Mouse (Mus musculus): Measurements from ENCODE around the gene Zfp654. TPM values are rescaled to one million over a fixed set of nuclear protein-coding genes. Genes with fewer than 3 reads are reported as not detected.
A peak's percentile ranks its signal among the peaks of the same experiment; 100 is the strongest.

Gene Zfp654
- total RNA-seq, 4 experiments from 2014 or later: 8.8 to 10.0 (median 9.6) TPM

GRCm38 (mm10) chr16:64852891-64853290, 1.4 kb upstream of the Zfp654 start:
- no peak for DNase-seq (ENCODE audit: low spot score)

DNA sequence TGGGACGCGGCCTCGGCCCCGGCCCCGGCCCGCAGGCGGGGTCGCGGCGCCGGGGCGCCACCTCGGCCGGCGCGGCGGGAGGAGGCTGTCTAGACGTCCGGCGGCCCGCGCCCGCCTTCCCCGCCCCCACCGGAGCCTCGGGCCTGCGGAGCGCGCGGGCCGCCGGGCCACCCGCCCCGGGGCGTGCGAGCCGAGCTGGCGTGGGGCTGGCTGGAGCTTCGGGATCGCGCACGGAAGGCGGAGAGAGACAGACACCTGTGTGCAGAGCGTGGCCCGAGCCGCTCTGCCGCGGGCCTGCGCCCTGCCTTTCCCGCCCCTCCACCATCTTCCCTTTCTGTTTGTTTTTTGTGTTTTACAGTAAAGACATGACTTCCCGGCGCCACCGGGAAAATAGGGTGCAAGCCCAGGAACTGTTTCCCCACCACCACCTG, 1.0 kb upstream of the Zfp654 start:
- DNase-seq (ENCODE audit: low spot score): no peak

DNA sequence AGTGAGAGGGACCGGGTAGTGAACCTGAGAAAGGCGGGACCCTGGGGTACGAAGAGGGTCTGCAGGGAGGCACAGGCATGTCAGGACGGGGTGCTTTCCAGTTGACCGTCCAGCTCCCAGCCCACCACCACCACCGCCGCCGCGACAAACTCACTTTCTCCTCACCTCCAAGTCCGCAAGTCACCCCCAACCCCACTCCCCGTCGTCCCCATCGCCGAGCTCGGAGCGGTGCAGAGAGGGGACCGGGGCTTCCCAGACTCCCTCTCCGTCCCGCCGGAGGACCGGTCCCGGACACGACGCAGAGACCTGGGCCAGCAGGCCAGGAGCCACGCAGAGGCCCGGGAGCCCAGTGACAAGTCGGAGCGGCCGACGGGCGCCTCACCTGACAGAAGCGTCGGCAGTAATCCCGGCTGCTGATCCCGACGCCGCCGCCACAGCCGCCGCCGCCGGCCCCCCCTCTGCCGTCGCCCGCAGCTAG, 328 bp downstream of the Zfp654 start:
- peak; percentile 38 for DNase-seq (ENCODE audit: low spot score)

- DNase-seq (ENCODE audit: low spot score): no peak
Measured at GRCm38 (mm10) chr16:64850287-64851084, 966 bp downstream of the Zfp654 start.

DNA sequence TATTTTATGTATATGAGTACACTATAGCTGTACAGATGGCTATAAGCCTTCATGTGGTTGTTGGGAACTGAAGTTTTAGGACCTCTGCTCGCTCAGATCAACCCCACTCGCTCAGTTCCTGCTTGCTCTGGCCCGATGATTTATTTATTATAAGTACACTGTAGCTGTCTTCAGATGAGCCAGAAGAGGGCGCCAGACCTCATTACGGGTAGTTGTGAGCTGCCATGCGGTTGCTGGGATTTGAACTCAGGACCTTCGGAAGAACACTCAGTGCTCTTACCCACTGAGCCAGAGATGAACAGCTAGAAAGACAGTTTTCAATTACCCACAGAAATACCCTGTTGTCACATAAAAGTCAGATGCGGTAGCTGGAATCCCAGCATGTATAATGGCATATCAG, 5.5 kb downstream of the Zfp654 start:
- DNase-seq (ENCODE audit: low spot score): no peak

GRCm38 (mm10) chr16:64842374-64842729, 9.1 kb downstream of the Zfp654 start:
- DNase-seq (ENCODE audit: low spot score): no peak

DNA sequence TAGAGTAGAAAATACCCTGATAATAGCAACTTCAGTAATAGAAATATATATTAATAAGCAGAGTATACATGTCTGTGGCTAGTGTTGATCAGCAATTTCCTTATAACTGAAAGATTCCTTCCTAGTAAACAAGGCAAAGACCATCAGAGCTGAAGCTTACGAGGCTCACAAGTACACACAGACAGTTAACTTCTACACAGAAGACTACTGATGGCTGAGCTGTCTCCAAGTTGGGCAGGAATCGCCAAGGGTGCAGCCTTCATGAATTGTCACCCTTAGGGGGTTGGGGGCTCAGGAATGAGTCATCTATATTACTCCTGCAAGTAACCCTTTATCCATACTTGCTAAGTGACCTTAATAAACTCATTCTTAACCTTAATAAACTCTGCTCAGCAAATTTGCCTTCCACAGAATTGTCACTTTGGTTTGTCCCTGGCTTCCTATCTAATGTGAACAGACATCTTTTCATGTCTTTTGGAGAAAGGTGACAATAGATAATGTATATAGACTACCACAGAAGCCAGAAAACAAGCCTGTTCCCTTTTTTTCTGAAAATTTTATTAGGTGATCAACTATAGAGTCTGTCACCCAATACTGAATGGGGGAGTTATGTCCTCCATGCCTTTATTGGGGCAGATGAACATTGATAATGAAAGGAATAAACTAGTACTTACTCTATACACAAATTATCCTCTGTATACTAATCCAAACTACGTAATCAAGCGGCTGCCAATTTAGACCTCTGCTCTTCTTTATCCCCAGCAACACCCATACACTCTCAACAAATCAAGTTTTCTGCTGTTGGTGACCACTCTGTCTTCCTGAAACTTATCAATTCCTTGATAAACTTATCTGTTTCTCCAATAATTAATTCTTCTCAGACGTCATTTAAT, 9.7 kb downstream of the Zfp654 start:
- DNase-seq (ENCODE audit: low spot score): no peak

DNA sequence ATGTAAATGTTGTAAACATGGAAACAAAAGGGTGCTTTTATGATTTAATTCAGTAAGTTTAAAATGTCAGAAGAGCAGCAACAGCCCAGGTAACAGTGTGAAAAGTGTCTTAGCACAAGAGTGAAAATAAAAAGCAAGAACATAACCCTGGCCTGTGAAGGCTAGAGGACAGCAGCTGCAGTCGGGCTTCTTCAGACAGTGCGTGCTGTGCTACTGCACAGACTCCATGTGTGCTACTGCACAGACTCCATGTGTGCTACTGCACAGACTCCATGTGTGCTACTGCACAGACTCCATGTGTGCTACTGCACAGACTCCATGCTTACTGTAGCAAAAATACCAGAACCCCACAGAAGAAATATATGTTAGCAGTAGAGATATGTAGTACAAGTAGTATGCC, 14.7 kb downstream of the Zfp654 start:
- DNase-seq (ENCODE audit: low spot score): no peak

DNA sequence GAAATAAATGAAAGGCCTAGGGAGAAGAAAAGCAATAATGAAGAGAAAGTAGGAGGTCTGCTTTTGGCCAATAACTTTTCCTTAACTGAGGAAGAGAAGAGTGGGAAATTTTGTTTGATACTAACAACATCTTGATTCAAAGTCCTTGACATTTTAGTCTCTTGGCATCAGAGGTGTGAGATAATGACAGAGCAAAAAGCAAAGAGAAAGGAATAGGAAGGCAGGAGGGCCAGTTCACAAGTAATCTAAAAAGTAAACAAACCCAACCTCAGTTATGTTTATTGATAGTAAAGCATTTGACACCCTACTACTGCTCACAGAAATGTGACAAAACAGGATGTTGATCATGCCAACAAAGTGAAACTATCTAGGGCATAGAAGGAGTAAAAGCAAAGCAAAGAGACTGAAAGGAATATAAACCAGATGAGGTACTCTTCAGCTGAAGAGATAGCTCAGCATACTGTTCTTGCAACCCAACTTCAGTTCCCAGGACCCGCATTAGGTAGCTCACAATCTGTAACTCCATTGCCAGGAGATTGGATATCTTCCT, 15.4 kb downstream of the Zfp654 start:
- DNase-seq (ENCODE audit: low spot score): no peak

GRCm38 (mm10) chr16:64830291-64830690, 21.2 kb downstream of the Zfp654 start:
- no peak for DNase-seq (ENCODE audit: low spot score)

DNA sequence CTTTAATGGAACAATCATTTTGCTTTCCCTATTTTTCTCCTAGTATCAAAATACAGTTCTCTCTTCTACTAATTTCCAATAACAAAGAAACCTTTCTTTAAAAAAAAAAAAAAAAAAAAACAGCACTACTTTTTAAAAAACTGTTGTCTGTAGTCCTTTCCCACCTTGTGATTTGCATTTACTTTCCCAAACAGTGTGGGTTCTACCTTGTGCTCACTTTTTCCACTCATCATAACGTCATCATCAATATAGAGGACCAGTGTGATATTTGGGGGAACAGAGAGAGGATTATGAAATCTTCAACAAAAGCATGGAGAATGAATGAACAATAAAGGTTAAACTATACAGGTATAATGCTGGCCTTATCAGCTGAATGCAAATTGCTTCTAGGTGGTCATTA, 27.0 kb downstream of the Zfp654 start:
- no peak for DNase-seq (ENCODE audit: low spot score)

GRCm38 (mm10) chr16:64823890-64824289, 27.6 kb downstream of the Zfp654 start:
- DNase-seq (ENCODE audit: low spot score): no peak

DNA sequence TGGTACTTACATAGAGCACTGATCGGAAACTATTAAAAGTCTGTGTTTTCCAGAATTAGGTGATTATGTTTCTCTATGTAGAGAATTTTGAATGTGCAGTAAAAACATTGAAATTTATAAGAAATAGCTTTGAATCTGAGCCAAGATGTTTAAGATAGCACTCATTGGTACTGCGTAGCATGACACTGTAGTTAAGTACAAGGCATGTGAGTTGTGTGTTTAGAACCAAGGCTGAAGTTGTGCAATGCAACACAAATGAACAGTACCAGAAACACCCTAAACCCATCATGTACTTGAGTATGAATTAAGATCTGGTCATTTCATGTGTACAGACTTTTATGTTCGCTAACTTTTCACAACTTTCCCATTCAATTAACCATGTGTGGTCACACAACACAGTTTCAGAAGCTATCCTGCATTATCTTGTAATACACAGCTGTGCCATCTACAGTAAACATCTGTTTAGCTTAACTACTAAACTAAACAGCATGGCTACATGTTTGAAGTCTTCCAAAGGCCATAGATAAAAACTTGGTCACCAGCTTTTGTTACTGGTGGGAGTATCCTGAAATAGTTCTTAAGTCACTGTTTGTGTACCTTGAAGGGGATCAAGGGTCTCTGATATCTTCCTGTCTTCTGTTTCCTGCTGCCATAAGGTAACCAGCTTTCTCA, 34.2 kb downstream of the Zfp654 start:
- no peak for DNase-seq (ENCODE audit: low spot score)

DNA sequence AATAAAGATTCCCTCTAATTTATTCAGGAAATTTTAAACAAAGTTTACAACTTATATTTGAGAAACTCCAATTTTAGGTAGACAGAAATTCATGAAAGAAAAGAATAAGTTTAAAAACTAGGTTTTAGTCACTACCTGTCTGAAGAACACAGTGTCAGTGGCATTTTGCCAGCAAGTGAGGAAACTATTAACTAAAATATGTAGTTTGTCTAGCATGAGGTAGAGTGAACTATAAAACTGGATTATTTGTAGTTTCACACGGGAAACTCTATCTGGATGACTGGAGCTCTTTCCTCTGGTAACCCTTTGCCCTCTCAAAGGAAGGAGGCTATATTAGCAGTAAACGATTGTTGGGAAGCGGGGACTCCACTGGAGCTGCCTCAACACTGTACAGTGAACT, 48.4 kb downstream of the Zfp654 start:
- no peak for DNase-seq (ENCODE audit: low spot score)

GRCm38 (mm10) chr16:64801638-64802037, 49.8 kb downstream of the Zfp654 start:
- no peak for DNase-seq (ENCODE audit: low spot score)

- no peak for DNase-seq (ENCODE audit: low spot score)
Measured at GRCm38 (mm10) chr16:64800393-64800792, 51.1 kb downstream of the Zfp654 start.

DNA sequence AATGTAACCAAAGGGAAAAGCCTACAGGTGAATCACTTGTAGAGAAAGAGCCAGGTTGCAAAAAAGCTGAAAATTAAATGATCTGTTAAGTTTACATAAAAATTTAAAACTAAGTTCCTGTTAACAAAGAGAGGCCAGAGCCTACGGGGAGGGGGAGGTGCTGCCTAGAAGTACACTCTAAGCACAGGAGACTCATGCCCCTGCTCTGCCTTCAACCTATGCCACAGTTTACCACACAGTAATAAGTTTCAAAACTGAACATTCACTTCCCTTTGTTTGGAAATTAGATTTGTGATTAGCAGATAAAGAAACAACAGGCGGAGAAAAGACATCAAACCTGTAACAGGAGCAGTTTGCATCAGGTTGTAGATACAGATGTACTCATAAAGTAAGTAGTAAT, 56.6 kb downstream of the Zfp654 start:
- no peak for DNase-seq (ENCODE audit: low spot score)

DNA sequence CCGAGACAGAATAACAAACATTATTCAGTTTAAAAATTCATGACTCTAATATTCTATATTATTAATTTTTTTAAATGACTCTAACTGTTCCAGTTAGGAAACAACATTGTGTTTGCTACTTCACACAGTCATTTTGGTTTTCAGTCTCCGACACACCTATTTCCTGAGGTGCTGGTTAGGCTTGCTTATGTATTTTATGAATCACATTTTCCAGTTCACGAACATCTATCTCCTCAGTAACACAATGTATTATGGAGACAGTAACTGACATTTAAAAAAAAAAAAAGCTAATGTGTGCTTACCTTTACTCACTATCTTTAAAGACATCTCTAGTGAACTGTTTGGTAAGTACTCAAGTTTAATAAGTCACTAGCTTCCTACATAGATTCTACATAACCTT, 61.7 kb downstream of the Zfp654 start:
- DNase-seq (ENCODE audit: low spot score): no peak

- no peak for DNase-seq (ENCODE audit: low spot score)
Measured at GRCm38 (mm10) chr16:64775516-64775915, 75.9 kb downstream of the Zfp654 start.

DNA sequence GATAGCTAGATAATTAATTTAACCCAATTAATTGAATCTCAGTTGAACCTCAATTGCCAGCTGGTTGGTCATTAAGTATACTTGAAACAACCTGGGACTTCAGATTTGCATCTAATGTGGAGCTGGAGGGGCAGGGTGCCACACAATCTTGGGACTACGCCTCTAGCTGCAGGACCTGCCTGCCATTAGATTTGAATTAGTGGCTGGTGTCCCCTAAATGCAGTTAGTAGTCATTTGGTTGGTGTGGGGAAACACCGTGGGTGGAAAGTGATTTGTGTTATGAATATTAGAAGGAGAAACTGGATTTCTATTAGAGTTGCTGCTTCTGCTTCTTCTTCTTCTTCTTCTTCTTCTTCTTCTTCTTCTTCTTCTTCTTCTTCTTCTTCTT, 80.0 kb downstream of the Zfp654 start:
- DNase-seq (ENCODE audit: low spot score): no peak

- peak; percentile 84 for DNase-seq (ENCODE audit: low spot score)
Measured at GRCm38 (mm10) chr16:64770521-64771430, 80.7 kb downstream of the Zfp654 start, which contains the start of gene 4930453N24Rik. TSS of gene 4930453N24Rik (minus strand) at chr16:64771161.
